Mouse (Mus musculus) cerebellum, postnatal 25 days (tissue): ENCODE data around the gene Tenm4.

Experiments used
- DNase-seq, 2 experiments: peaks; one replicate each; pipeline ENCODE4 v3.0.0; 2021; ENCODE audit warnings: mixed read lengths in 2 of 2

Gene Tenm4

DNA sequence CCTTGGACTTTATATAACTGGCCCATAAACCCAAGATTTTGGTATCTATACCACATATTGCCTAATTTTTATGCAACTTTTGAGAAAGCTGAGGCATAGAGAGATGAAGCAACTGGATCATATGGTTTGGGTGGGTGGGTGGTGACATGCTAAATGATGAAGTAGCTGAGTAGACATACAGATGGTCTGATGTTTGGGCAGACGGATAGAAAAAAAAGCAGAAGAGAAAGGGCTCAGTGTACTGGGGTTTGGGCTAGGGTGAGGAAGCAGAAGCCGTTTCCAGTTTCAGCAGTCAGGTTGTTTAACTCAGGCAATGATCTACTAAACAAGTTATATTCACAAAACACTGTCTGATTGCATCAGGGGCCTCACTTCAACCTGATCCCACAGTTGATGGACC is 619.3 kb downstream of the Tenm4 start:
- no peak for DNase-seq

DNA sequence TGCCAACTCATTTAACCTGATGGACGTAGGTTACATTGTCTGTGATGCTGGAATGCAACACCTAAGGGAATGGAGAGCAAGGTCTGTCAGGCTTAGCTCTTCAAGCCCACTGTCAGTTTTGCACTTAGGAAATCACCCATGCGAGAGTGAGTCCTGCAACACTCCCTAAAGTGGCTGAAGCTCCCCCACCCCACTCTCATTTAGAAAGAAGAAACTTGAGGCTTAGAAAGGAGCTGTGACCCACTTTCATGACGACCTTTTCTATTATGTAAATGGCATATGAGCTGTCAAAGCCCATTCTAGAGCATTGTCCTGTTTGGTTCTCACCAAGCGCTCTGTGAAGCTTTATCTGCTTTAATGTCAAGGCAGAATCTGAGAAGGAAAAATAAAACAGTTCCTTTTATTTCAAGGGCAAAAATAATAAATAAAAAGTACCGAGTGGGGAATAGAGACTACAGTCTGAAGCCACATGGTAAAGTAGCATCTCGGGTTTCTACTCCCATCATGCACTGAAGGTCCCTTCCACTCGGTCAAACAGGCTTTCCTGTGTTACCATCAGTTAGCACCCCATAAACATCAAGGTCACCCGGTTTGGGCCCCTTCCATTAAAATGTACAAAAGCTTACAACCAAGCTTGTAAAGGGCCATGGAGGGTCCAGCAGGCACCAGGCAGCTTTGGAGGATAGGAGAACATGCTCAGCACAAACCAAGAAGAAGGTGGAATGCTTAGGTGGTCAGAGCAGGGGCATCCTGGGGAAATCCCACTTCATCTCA is 621.6 kb downstream of the Tenm4 start:
- DNase-seq = no peak

DNA sequence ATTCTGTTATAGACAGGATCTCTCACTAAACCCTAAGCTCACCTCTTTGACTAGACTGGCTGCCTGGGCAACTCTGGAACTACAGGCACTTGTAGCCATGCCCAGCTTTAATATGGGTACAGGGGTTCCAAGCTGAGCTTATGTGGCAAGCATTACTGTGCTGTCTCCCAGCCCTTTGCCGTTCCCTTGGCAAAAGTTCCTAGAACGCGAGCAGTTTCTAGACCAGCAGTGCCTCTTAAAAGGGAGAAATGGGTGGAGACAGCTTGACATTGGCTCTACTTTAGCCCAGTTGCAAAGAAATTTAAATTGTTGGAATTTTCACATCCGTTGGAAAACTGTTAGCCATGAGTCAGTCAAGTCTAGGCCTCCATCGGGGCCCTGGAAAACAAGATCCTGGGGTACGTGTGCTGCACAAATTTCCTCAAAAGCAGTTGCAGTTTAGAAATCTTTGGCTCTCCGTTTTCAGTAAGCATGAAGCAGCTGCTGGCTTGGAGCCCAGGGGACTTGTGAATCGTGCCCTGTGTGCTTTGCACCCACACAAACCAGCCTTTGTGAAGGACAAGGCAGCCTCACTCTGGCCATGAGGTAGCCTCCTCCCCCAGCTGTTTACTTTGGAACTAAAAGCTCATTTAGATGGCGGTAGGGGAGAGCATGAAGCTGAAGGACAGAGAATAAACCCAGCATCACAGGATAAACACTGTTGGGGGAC is 625.1 kb downstream of the Tenm4 start:
- peak; percentile 46 to 69 for DNase-seq

GRCm38 (mm10) chr7:96796788-96797485 is 625.9 kb downstream of the Tenm4 start:
- DNase-seq = peak; percentile 15 to 33

DNA sequence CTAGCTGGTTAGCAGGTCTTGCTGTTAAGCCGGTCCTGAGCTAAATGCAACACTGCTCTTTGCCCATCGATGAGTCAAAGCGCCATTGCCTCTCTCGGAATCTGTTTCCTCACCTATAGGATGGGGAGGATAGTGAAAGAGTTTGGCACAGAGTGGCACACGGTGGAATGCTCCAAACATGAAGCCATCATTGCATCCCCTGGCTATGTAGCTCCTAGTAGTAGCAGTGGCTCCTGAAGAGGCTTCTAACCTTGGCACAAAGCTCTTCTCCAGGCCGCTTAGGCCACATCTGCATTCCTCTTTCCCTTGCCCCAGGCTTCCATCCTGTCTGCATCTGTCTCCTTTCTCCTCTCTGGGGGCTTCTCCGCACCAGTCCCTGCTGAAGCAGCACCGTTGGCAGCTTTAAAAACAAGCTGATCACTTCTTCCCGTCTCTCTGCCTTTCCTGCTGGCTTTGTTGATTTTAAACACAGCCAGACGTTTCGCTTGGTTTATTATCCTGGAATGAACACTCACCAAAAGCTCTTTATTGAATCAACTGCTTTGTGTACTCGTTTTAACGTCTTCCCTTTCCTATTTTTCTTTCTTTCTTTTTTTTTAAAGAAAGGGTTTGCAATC is 626.8 kb downstream of the Tenm4 start:
- no peak for DNase-seq

DNA sequence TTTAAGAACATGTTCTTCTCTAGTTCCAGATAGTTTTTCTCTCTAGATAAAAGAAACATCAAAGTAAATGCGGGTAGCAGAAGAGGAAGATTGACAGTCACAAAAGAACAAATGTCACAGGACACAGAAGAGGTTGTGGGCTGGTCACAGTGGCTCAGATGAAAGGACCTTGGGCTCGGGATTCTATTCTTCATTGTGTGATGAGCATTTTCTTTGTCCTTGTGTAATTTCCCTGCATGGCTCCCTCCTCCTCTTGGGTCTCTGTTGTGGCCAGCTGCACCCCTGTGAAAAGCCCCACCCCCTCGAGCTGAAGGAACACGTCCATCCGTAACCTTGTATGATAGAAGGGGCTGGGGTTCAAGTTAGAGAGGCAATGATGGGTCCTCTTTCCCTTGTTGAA is 628.8 kb downstream of the Tenm4 start:
- no peak for DNase-seq

DNA sequence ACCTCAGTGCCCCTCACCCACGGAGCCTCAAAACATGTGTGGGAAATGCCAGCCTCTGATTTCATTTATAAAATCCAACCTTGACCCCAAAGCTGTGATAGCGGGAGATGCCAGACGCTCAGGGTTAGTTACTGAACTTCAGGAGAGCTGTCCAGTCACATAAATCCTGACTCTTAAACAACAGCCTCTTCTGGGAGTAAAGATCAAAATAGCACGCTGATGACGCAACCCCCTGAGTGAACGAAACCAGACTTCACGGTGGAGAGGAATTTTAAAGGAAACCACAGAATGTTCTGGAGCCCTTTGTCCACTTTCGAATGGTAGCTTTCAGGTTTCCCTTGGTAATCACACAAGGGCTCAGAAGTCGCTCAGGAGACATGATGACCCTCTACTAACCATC is 630.3 kb downstream of the Tenm4 start:
- DNase-seq = no peak

DNA sequence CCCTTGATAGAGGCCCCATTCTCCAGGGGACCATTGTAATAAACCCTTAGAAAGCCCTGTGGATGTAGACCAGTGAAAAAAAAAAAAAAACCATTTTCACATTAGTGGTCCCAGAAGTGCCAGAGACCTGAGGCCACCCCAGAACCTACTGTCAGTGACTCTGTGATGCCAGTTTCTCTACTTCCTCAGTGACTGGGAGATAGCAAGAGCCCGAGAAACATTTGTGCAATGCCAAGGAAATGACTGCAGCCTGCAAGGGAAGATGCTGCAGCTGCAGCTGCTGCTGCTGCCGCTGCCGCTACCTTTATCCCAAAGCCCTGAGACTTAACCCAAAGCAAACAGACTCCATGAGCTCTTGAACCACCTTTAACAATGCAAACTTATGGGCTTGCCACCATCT is 631.2 kb downstream of the Tenm4 start:
- DNase-seq = no peak

- no peak for DNase-seq
These were observed 635.5 kb downstream of the Tenm4 start for GRCm38 (mm10) chr7:96806561-96806960.

- DNase-seq = no peak
These were observed 636.4 kb downstream of the Tenm4 start for GRCm38 (mm10) chr7:96807281-96808058.

DNA sequence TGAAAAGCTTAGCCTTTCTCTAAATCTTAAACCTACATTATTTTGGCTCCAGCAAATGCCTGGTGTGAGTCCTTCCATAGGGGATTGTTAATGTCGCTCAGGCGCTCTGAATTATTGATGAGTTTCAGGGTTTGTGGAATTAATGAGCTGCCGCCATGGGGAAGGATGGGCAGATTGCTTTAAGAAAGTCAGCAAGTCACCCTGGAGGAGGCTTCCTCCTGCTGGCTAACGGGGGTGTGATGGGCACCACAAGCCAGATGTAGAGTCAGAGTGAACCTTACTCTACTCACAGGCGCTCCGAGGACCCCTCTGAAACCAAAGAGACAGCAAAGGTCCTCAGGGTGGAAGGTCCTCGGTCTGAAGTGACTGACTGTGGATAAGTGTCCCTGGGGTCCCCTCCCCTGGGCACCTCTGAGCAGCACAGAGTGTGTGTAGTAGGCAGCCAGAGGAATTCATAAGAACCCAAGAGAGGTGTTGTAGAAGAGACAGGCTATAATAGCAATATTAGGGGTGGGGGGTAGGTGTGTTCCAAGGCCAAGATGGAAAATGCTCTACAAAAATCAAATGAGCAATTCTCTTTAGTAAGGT is 637.1 kb downstream of the Tenm4 start:
- DNase-seq = no peak

GRCm38 (mm10) chr7:96811691-96812090 is 640.6 kb downstream of the Tenm4 start:
- DNase-seq = peak; percentile 12 to 16

- no peak for DNase-seq
These were observed 642.0 kb downstream of the Tenm4 start for GRCm38 (mm10) chr7:96813036-96813435.

- no peak for DNase-seq
These were observed 642.7 kb downstream of the Tenm4 start for GRCm38 (mm10) chr7:96813497-96814400.

- no peak for DNase-seq
These were observed 643.5 kb downstream of the Tenm4 start for GRCm38 (mm10) chr7:96814581-96814980.

GRCm38 (mm10) chr7:96817030-96817674 is 646.1 kb downstream of the Tenm4 start:
- DNase-seq = no peak

DNA sequence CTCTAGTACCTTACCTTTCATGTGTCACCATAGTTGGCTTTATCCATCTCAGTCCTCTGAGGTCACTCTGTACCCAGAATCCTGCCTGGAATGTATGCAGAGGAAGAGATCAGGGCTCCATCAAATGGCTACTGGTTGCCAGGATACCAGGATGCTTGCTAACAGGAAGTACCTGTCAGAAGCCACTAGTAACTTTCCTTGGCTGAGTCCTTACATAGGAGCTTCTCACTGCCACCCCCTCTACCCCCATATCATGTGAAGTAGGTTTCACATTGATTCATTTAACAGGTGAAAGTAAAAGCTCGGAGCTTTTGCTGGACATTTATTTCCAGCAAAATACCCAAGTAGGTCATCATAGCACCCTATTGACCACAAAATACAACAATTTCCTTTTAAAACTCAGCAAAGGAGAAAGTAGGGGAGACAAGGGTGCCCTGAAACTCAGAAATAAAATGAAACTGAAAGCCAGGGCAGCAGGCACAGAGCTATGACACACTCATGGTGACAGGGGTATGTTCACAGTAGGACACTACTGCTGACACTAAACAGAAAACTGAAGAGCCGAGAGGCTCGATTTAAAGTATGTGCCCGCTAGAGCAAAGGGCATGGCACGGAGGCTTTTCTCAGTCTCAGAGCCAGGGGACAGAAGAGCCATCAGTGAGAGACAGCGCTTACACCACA is 647.3 kb downstream of the Tenm4 start:
- no peak for DNase-seq

DNA sequence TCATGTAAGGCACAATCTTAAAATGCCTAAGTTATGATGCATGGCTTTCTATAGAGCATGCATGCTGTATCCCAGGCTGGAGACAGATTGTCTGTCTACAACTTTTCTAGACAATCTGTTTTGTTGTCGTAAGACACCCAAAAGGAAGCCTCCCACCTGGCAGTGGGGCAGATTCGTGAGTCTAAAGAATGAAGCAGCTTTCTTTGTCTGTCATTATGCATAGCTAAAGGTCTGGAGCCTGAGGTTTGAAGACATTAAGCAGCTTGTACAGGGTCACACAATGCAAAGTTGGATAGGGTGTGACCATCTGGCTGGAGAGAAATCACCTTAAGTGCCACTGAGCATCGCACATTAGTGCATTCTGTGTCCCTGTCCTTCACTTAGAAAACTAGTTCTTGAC is 648.5 kb downstream of the Tenm4 start:
- no peak for DNase-seq

DNA sequence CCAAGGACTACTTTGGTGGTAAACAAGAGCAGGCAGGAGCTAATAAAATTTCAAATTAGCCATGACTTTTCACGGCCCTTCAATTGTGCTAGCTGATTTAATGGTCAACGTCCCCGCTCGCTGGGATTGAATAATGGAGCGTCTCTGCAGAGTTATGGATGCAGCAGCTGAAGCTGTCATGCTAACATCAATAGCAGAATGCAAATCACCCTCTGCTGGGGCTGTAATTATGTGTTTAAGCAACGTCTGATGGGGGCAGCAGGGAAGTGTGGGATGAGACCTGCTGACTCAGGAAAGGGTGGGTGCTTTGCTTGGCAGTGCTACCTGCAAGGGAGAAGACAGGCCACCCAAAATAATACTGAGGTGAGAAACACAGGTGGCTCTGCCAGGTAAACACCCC is 649.3 kb downstream of the Tenm4 start:
- DNase-seq = no peak

DNA sequence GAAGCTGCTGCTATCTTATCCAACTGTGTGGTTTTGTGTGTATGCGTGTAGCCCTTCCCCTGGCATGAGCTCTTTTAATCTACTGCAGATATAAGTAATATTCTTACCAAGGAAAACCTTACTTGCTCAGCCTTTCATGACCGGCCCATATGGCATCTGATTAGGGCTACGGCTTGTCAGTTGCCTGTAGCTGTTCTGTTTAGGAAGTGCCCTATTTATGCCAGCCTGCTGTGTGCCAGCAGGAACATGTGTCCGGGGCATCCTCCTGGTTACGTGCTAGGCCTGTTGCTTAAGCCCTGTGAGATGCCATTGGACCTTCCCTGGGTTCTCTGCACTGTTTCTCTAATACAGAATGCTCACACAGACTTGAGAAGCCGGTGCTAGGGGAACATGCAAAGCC is 655.1 kb downstream of the Tenm4 start:
- DNase-seq = peak; percentile 11 to 18
